Mouse (Mus musculus) layer of hippocampus, postnatal 10 days (tissue): Measurements from ENCODE around the gene Cep70. TPM values are rescaled to one million over a fixed set of nuclear protein-coding genes. Genes with fewer than 3 reads are reported as not detected.

Experiments used
- DNase-seq, 2 experiments: peaks; one replicate each; pipeline ENCODE4 v3.0.0; 2021; ENCODE audit warnings: low spot score in 2 of 2
- total RNA-seq, 2 experiments: library from RNA; stranded (reverse); gene quantifications; 2 replicates each; pipeline ENCODE4 v1.2.3; 2021

Gene Cep70
- total RNA-seq, 2 experiments from 2014 or later = 21.7 to 25.6 TPM

- no peak for DNase-seq
Measured at GRCm38 (mm10) chr9:99319343-99319951, 76.3 kb downstream of the Cep70 start.

- no peak for DNase-seq
Measured at GRCm38 (mm10) chr9:99320006-99320405, 76.8 kb downstream of the Cep70 start.

DNA sequence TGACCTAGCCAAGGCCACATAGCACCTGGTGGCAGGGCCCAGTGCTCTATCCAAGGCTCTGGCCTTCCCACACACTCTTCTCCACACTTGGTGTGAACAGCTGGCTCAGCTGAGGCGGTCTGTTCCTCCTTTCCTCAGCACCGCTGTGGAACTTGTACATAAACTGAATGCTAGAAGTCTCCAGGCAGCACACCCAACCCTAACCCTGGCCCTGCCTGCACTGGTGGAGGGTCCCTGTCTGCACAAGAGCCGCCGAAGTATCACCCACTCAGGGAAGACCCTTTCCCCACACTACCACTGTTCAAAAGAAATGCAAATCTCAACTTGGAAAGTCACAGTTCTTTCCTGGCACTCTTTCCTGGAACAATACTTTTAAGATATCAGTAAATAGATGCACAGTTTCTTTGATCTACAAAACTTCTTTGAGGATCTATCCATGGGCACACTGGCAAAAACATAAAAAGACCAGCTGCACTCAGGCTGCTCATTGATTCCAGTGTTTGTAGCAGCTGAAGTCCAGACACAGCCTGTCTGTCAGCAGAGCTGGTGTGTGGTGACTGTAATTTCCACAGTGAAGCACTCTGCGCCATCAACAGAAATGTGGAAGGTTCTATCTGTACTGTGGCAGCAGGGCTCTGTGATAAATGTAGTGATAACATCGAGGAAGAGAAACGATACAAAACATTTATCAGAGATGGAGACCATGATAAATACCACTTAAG lies 82.2 kb downstream of the Cep70 start:
- DNase-seq = no peak

DNA sequence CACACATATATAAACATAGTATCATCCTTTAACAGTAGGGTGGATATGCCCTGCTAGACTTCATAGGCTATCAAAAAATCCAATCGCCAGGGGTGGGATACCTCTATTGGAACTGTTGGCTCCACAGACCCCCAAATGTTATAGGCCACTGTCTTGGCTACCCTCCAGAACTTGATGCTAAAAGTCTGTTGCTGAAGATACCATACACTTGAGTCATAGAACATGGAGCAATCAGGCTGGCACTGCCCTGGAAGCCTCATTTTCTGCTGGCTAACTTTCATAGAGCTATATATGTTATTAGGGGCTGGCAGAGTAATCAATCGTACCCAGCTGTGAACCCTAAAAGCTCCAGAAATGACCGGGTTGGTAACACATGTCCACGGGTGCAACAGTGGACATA lies 82.8 kb downstream of the Cep70 start:
- DNase-seq = no peak

DNA sequence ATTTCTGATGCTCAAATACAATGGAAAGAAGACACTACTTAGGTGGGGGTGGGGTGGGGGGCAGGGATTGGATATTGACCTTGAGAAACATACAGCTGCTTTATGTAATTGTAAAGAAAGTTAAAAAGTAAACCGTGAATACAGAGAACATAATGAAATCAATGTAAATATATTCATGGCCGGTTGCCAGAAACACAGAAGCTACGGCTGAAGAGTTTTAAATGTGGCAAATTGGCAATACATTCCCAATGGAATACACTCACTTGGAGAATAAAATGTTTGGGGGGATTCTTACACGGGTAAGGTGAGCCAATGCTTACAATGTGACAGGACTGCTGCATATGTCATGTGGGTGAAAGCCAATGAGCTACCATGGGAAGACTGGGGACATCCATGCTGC lies 83.7 kb downstream of the Cep70 start:
- DNase-seq = no peak

DNA sequence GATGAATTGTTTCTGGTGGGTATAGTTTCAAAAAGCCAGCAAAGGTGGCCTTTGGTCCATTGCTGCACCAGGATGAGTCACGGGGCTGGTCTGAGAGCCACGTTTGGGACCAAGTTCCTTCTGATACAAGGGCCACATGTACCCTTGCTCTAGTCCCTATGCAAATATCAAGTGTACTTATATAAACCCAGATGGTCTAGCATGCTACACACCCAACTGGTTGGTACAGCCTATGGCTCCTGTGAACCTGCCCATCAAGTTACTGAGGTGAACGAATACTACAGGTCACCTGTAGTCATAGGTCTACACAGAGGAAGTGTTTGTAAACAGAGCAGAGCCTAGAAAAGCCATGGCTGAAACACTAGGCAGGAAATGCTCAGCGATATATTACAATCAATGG lies 93.4 kb downstream of the Cep70 start:
- DNase-seq = no peak

- DNase-seq = no peak
Measured at GRCm38 (mm10) chr9:99338293-99338692, 95.1 kb downstream of the Cep70 start.

- DNase-seq = no peak
Measured at GRCm38 (mm10) chr9:99339182-99339581, 96.0 kb downstream of the Cep70 start.

GRCm38 (mm10) chr9:99340126-99340525 lies 97.0 kb downstream of the Cep70 start:
- no peak for DNase-seq

GRCm38 (mm10) chr9:99341600-99341999 lies 98.4 kb downstream of the Cep70 start:
- no peak for DNase-seq

DNA sequence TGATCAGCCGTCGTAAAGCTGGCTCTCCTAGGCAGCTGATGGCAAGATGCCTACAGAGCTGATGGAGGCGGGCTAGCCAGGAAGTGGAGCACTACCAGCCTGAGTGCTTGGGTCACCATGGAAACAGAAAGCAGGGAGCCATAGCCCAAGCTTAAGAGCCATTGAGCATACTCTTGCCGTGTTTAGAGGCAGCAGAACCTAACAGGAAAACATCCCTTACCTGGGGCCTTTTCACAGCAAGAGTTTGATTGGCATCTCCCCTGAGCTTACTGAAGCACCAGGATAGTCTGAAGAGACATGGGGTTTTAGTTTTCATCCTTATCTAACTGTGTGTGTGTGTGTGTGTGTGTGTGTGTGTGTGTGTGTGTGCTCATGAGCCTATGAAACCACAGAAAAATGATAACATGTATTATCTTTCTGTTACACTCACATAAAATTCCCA lies 102.2 kb downstream of the Cep70 start:
- DNase-seq = peak; percentile 57 to 66

Other genes starting within 250 kb of the Cep70 start
- gene Gm1123, start 207.7 kb upstream of the Cep70 start, total RNA-seq = under 1 TPM in 1 of 2 experiments, not detected in 1; 0.22 TPM
- 10 to 100 TPM; 22.5 to 23.2 TPM for gene Pik3cb, start 102.7 kb upstream of the Cep70 start, total RNA-seq
- not detected for gene Faiml, start 6.1 kb upstream of the Cep70 start, total RNA-seq
- gene Esyt3, start 115.2 kb downstream of the Cep70 start, total RNA-seq = 1 to 10 TPM; 1.8 TPM
- 10 to 100 TPM; 77.8 to 96.3 TPM for gene Mras, start 194.0 kb downstream of the Cep70 start, total RNA-seq
- under 1 TPM; 0.65 to 0.89 TPM for gene Nme9, start 208.1 kb downstream of the Cep70 start, total RNA-seq